Mouse (Mus musculus) limb, embryonic 14.5 days (tissue): ENCODE results near the gene Tm4sf19. TPM values are rescaled to one million over a fixed set of nuclear protein-coding genes. Genes with fewer than 3 reads are reported as not detected.

ENCODE experiments used
- ATAC-seq: fragments of 200-750 bp; cut with Nextera tagmentation; 2 replicates; pipeline ENCODE4 v1.8.0; 2017; ENCODE audit warnings: low read depth, moderate number of reproducible peaks, moderate TSS enrichment; ENCODE audit not compliant: low FRiP score
- DNase-seq: peaks from one replicate; pipeline ENCODE4 v3.0.0-alpha.2; 2015; ENCODE audit warnings: low spot score
- H3K27ac ChIP-seq: fragments of 300-500 bp; sonication (generic); replicated peaks from 2 replicates; pipeline ENCODE4 v1.5.1; 2014; ENCODE audit warnings: low read depth, mild to moderate bottlenecking, low read length, moderate library complexity, mixed read lengths
- H3K27me3 ChIP-seq: fragments of 300-500 bp; sonication (generic); 2 replicates; pipeline ENCODE4 v1.6.1; 2014; ENCODE audit warnings: low read length, mixed read lengths; ENCODE audit not compliant: control insufficient read depth, insufficient read depth
- H3K36me3 ChIP-seq: fragments of 300-500 bp; sonication (generic); 2 replicates; pipeline ENCODE4 v1.6.1; 2014; ENCODE audit warnings: mild to moderate bottlenecking, low read length, moderate library complexity, mixed read lengths; ENCODE audit not compliant: control insufficient read depth, insufficient read depth
- H3K4me1 ChIP-seq: fragments of 300-500 bp; sonication (generic); 2 replicates; pipeline ENCODE4 v1.6.1; 2014; ENCODE audit warnings: antibody characterized with exemption, low read length, mixed read lengths; ENCODE audit not compliant: control insufficient read depth, insufficient read depth
- H3K4me2 ChIP-seq: fragments of 300-500 bp; sonication (generic); replicated peaks from 2 replicates; pipeline ENCODE4 v1.6.1; 2014; ENCODE audit warnings: low read depth, mild to moderate bottlenecking, low read length, moderate library complexity; ENCODE audit not compliant: severe bottlenecking
- H3K4me3 ChIP-seq: fragments of 300-500 bp; sonication (generic); replicated peaks from 2 replicates; pipeline ENCODE4 v1.5.1; 2014; ENCODE audit warnings: low read length
- H3K9ac ChIP-seq: fragments of 300-500 bp; sonication (generic); 2 replicates; pipeline ENCODE4 v1.6.1; 2014; ENCODE audit warnings: mild to moderate bottlenecking, low read depth, low read length, moderate library complexity; ENCODE audit not compliant: severe bottlenecking
- H3K9me3 ChIP-seq: fragments of 300-500 bp; sonication (generic); 2 replicates; pipeline ENCODE4 v1.6.1; 2016; ENCODE audit warnings: low read length; ENCODE audit not compliant: control insufficient read depth
- POLR2A ChIP-seq: fragments of 200-500 bp; IDR thresholded peaks from 2 replicates; pipeline ENCODE4 v1.8.0; 2012; ENCODE audit warnings: inconsistent platforms, mild to moderate bottlenecking, moderate library complexity, borderline replicate concordance; ENCODE audit not compliant: insufficient read depth, insufficient read length; ENCODE audit errors: extremely low read depth
- WGBS: fragments of 180-500 bp; shearing (Covaris S2); extraction: QIAGEN DNeasy Blood & Tissue Kit; methylation state at CpG from one replicate; pipeline ENCODE4 v1.1.7; 2014; 5-methylcytosine and 5-hydroxymethylcytosine counted together
- polyA plus RNA-seq, 2 experiments: library from polyadenylated mRNA; depleted of rRNA in 1 of 2; stranded (reverse) in 1 of 2; unstranded in 1 of 2; fragments of >200 nt; fragmentation: Nextera tagmentation in 1 of 2; extraction: Ambion mirVana in 1 of 2; gene quantifications; 2 replicates each; pipeline versions ENCODE4 v1.2.1 to v1.2.3; 2012 to 2014

Tm4sf19 gene
- polyA plus RNA-seq, 2 experiments, result 0.15 to 0.24 TPM

DNA sequence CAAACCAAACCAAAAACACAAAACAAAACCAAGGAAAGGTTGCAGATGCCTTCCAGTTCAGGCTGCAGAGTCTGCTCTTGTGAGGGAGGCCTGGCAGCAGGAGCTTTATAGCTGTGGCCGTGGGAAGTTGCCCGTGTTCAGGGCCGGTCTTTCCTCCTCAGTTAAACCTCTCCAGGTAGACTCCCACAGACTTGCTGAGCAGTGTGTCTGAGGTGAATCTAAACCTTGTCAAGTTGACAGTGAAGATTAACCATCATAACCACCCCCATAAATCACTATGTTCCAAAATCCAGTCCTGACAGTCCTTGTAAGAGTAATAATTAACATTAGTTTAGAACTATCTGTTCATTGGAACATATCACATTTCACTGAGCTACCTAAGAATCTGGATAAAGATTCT is 27.2 kb downstream of the Tm4sf19 start:
- 94% methylated on average over 3 of the region's 3 CpGs for WGBS
- ATAC-seq (no peak), DNase-seq (no peak)
- Histone ChIP-seq H3K4me1 (peaks cover 9% of the 10 kb centered on the region), H3K27me3 (no peaks in the 10 kb centered on the region), H3K9ac (no peak overlapping the region), H3K4me3 (no peak overlapping the region), H3K36me3 (no peaks in the 10 kb centered on the region; the same call in 1 of the 2 replicates), H3K4me2 (no peak overlapping the region), H3K27ac (no peak overlapping the region), H3K9me3 (no peaks in the 10 kb centered on the region)
- TF ChIP-seq POLR2A, result no peak

DNA sequence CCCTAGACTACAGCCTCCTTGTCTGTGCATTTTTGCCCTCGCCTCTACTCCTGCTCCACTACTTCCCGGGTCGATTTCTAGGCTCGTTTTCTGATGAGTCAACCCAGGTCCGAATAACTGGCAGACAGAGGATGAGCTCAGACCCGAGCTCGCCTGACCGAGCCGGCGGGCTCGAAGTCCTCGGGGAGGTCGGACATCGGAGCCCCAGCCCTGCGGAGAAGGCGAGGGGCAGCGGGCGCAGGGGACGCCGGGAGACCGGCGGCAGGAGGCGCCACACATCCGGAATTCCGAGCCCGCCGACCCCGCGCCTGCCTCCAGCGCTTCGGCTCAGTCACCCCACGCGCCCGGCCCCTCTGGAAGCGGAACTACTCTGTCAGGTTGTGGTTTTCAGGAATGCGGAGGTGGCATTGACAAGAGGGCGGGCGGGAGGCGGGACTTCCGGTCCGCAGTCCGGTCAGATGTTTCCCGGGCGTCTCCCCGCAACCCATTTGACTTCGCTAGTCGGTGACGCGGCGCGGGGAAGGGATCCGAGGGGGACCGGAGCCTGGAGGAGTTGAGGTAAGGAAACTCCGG is 30.3 kb downstream of the Tm4sf19 start, which contains the start of gene Pcyt1a:
Gene Pcyt1a (plus strand): TSS at position 448 of the 573 bp plus-strand sequence.
- Histone ChIP-seq H3K4me3 (peak within 1 kb of the TSS; percentile 86), H3K4me2 (peak within 1 kb of the TSS; percentile 80), H3K9ac (peak within 1 kb of the TSS; percentile 85), H3K27me3 (no peaks in the 10 kb centered on the region), H3K27ac (peak within 1 kb of the TSS; percentile 89), H3K9me3 (no peaks in the 10 kb centered on the region), H3K36me3 (no peaks in the 10 kb centered on the region; the same call in 1 of the 2 replicates), H3K4me1 (peaks cover 9% of the 10 kb centered on the region)
- 3% methylated on average over 44 of the region's 54 CpGs for WGBS
- TF ChIP-seq POLR2A, result 0 out of 2 replicates have a peak, but pooled peaks have one; percentile 15
- DNase-seq, result peak; percentile 95
- ATAC-seq, result peak; percentile 97

DNA sequence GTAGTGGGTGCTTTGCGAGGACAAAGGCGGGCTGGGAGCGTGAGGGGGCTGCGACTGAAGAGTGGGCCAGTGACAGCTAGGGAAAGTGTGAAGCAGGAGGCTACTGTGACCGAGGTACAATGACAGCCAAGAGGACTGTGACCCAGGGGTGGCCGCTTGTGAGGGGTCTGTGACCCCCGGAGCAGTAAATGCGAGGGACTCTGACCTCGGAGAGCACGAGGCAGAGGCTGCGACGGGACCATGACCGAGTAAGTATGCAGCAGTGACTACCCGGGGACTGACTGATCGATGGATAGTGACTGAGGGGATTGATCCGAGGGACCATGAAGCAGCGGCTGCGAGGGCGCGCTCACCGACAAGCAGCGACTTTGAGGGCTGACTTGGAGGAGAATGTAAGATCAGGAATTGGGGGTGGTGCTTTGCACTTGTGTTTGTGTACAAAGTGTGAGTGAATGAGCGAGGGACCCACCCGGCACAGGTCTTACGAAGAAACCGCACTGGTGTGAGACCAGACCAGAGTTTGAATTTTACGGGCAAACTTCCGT is 30.8 kb downstream of the Tm4sf19 start:
- WGBS, result 2% methylated on average over 28 of the region's 28 CpGs
- ATAC-seq, result no peak; the same call in 1 of the 2 replicates
- Histone ChIP-seq H3K36me3 (no peaks in the 10 kb centered on the region; the same call in 1 of the 2 replicates), H3K9ac (peak overlapping the region; percentile 85), H3K9me3 (no peaks in the 10 kb centered on the region), H3K27me3 (no peaks in the 10 kb centered on the region), H3K4me1 (peaks cover 9% of the 10 kb centered on the region), H3K27ac (peak overlapping the region; percentile 89), H3K4me2 (peak overlapping the region; percentile 80), H3K4me3 (peak overlapping the region; percentile 86)
- no peak for TF ChIP-seq POLR2A
- peak; percentile 4 for DNase-seq

DNA sequence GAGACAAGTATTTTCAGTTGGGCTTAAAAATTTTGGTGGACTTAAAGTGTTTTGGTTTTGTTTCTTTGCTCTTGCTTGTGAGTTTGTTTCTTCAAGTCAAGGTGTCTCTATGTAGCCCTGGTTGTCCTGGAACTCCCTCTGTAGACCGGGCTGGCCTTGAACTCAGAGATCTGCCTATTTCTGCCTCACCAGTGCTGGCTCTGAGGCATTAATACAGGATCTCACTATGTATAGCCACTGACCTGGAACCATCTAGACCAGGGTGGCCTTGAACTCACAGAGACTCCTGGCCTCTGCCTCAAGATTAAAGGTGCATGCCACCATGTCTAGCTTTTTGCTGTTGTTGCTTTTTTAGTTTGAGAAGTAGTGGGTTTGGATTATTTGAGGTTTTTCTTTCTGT is 31.6 kb downstream of the Tm4sf19 start:
- no peak for ATAC-seq
- H3K9ac ChIP-seq, result no peak overlapping the region

DNA sequence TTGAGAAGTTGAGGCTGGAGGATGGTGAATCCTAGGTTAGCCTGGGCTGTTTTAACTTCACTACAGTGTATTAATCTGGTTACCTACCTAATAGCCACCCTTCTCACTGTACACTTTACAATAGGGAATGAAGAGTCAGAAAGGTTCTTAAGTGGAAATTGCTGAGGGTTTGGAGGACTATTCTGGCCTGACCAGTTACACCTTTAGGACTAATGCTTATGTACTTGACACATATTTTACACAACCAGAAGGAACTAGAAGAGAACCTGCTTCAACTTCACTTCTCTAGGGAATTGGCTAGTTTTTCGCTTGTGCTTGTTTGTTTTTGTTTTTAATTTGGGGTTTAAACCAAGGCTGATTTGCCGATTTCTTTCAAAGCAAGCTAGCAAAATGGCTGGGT is 32.8 kb downstream of the Tm4sf19 start:
- no peak for DNase-seq
- ATAC-seq, result no peak
- TF ChIP-seq POLR2A, result no peak
- Histone ChIP-seq H3K9me3 (no peaks in the 10 kb centered on the region), H3K27ac (no peak overlapping the region), H3K4me2 (no peak overlapping the region), H3K27me3 (no peaks in the 10 kb centered on the region), H3K36me3 (no peaks in the 10 kb centered on the region), H3K4me1 (peaks cover 9% of the 10 kb centered on the region), H3K4me3 (no peak overlapping the region), H3K9ac (no peak overlapping the region)
- WGBS, result 84% methylated on average over 2 of the region's 2 CpGs

More for the DNA sequence above, 31.6 kb downstream of the Tm4sf19 start:
- no peak for TF ChIP-seq POLR2A
- Histone ChIP-seq H3K27me3 (no peaks in the 10 kb centered on the region), H3K4me1 (peaks cover 9% of the 10 kb centered on the region), H3K36me3 (no peaks in the 10 kb centered on the region), H3K9me3 (no peaks in the 10 kb centered on the region), H3K4me3 (peak overlapping the region; percentile 86), H3K27ac (no peak overlapping the region), H3K4me2 (peak overlapping the region; percentile 80)
- DNase-seq, result no peak
- 82% methylated on average over 1 of the region's 1 CpGs for WGBS
